Mouse (Mus musculus) layer of hippocampus, adult 9-11 months (tissue): ENCODE measurements at regions not wholly inside any gene's neighbourhood (a gene's known extent, or its start where the extent isn't known, plus 50 kb on each side); places are given as distances from the start of the nearest gene placed in this dataset.

Source experiments
- DNase-seq: peaks from one replicate; pipeline ENCODE4 v3.0.0; 2022

- DNase-seq, result peak; percentile 27
Measured at GRCm38 (mm10) chr1:42351884-42352283, 343.7 kb upstream of the Pou3f3 start.

GRCm38 (mm10) chr1:42352389-42352788 lies 343.2 kb upstream of the Pou3f3 start:
- DNase-seq, result no peak

GRCm38 (mm10) chr1:42353096-42353495 lies 342.5 kb upstream of the Pou3f3 start:
- no peak for DNase-seq

GRCm38 (mm10) chr1:42354020-42354419 lies 341.5 kb upstream of the Pou3f3 start:
- no peak for DNase-seq

- DNase-seq, result no peak
Measured at GRCm38 (mm10) chr1:42362438-42362837, 333.1 kb upstream of the Pou3f3 start.

GRCm38 (mm10) chr1:42365648-42366324 lies 329.8 kb upstream of the Pou3f3 start:
- DNase-seq, result no peak

GRCm38 (mm10) chr1:42387919-42388684 lies 307.5 kb upstream of the Pou3f3 start:
- DNase-seq, result no peak

GRCm38 (mm10) chr1:42388740-42389139 lies 306.8 kb upstream of the Pou3f3 start:
- DNase-seq, result no peak

GRCm38 (mm10) chr1:42395651-42396260 lies 299.8 kb upstream of the Pou3f3 start:
- DNase-seq, result no peak

GRCm38 (mm10) chr1:42398461-42399154 lies 297.0 kb upstream of the Pou3f3 start:
- DNase-seq, result no peak

GRCm38 (mm10) chr1:42415817-42416538 lies 279.6 kb upstream of the Pou3f3 start:
- DNase-seq, result no peak

- DNase-seq, result no peak
Measured at GRCm38 (mm10) chr1:42416539-42417218, 278.9 kb upstream of the Pou3f3 start.

- DNase-seq, result no peak
Measured at GRCm38 (mm10) chr1:42417815-42418214, 277.8 kb upstream of the Pou3f3 start.

- DNase-seq, result no peak
Measured at GRCm38 (mm10) chr1:42418233-42418632, 277.3 kb upstream of the Pou3f3 start.

- no peak for DNase-seq
Measured at GRCm38 (mm10) chr1:42436366-42436998, 259.1 kb upstream of the Pou3f3 start.

GRCm38 (mm10) chr1:42468365-42468764 lies 227.2 kb upstream of the Pou3f3 start:
- DNase-seq, result no peak

GRCm38 (mm10) chr1:42471846-42472494 lies 223.6 kb upstream of the Pou3f3 start:
- DNase-seq, result peak; percentile 12

- no peak for DNase-seq
Measured at GRCm38 (mm10) chr1:42472495-42473230, 222.9 kb upstream of the Pou3f3 start.

GRCm38 (mm10) chr1:42474197-42474596 lies 221.4 kb upstream of the Pou3f3 start:
- DNase-seq, result peak; percentile 21

- no peak for DNase-seq
Measured at GRCm38 (mm10) chr1:42474831-42475230, 220.7 kb upstream of the Pou3f3 start.
